Mouse (Mus musculus) layer of hippocampus, adult 2 months (tissue): ENCODE results near the gene Myh3. TPM values are rescaled to one million over a fixed set of nuclear protein-coding genes. Genes with fewer than 3 reads are reported as not detected.
A peak's percentile ranks its signal among the peaks of the same experiment; 100 is the strongest.
"Not testable (repeated sequence)": the region's sequence is repeated elsewhere in the genome, so short reads cannot be mapped to it uniquely, and the experiment has no call there.

Source experiments
- DNase-seq, 2 experiments: peaks; one replicate each; pipeline ENCODE4 v3.0.0; 2022; ENCODE audit warnings: low spot score in 2 of 2
- H3K27ac ChIP-seq: fragments of 200-600 bp; 2 replicates; pipeline ENCODE4 v1.8.1; 2022
- H3K4me3 ChIP-seq: fragments of 200-600 bp; 2 replicates; pipeline ENCODE4 v1.8.1; 2022; ENCODE audit warnings: mild to moderate bottlenecking
- CTCF ChIP-seq: fragments of 200-600 bp; conservative IDR thresholded peaks from 2 replicates; pipeline ENCODE4 v1.8.1; 2022; ENCODE audit warnings: antibody characterized with exemption, mild to moderate bottlenecking, moderate library complexity
- total RNA-seq, 2 experiments: library from RNA; stranded (reverse); gene quantifications; 2 replicates each; pipeline ENCODE4 v1.2.3; 2021

Myh3 gene
- total RNA-seq, 2 experiments from 2014 or later = 0.67 to 0.91 TPM

GRCm38 (mm10) chr11:67081125-67081649 lies 3.1 kb downstream of the Myh3 start:
- no peak overlapping the region for H3K27ac ChIP-seq
- no peak for DNase-seq
- no peak for TF ChIP-seq CTCF

GRCm38 (mm10) chr11:67082188-67082587 lies 4.1 kb downstream of the Myh3 start:
- Histone ChIP-seq H3K27ac (no peak overlapping the region), H3K4me3 (no peak overlapping the region)
- no peak for DNase-seq
- no peak for TF ChIP-seq CTCF

More at GRCm38 (mm10) chr11:67081125-67081649, 3.1 kb downstream of the Myh3 start:
- H3K4me3 ChIP-seq = no peak overlapping the region

GRCm38 (mm10) chr11:67082793-67083192 lies 4.7 kb downstream of the Myh3 start:
- H3K4me3 ChIP-seq = no peak overlapping the region
- H3K27ac ChIP-seq = no peak overlapping the region
- no peak for TF ChIP-seq CTCF
- no peak for DNase-seq

- Histone ChIP-seq H3K4me3 (no peak overlapping the region), H3K27ac (no peak overlapping the region)
- TF ChIP-seq CTCF = no peak
- DNase-seq = no peak
Observed at GRCm38 (mm10) chr11:67083239-67083638, 5.1 kb downstream of the Myh3 start.

GRCm38 (mm10) chr11:67083712-67084340 lies 5.7 kb downstream of the Myh3 start:
- H3K27ac ChIP-seq = no peak overlapping the region
- TF ChIP-seq CTCF = peak; percentile 45
- H3K4me3 ChIP-seq = no peak overlapping the region
- DNase-seq = no peak

- H3K27ac ChIP-seq = no peak overlapping the region
- DNase-seq = peak; percentile 78 to 80
- TF ChIP-seq CTCF = peak; percentile 91
- H3K4me3 ChIP-seq = no peak overlapping the region
Observed at GRCm38 (mm10) chr11:67085489-67085888, 7.4 kb downstream of the Myh3 start.

- H3K4me3 ChIP-seq = no peak overlapping the region
- TF ChIP-seq CTCF = no peak
- H3K27ac ChIP-seq = no peak overlapping the region
- DNase-seq = no peak
Observed at GRCm38 (mm10) chr11:67086467-67087164, 8.5 kb downstream of the Myh3 start.

- no peak for DNase-seq
- no peak overlapping the region for H3K27ac ChIP-seq
- no peak for TF ChIP-seq CTCF
- H3K4me3 ChIP-seq = no peak overlapping the region
Observed at GRCm38 (mm10) chr11:67087225-67087624, 9.1 kb downstream of the Myh3 start.

GRCm38 (mm10) chr11:67092354-67092753 lies 14.3 kb downstream of the Myh3 start:
- DNase-seq, H3K27ac ChIP-seq, H3K4me3 ChIP-seq: not testable (repeated sequence)

GRCm38 (mm10) chr11:67093201-67093600 lies 15.1 kb downstream of the Myh3 start:
- no peak overlapping the region for H3K4me3 ChIP-seq
- no peak overlapping the region for H3K27ac ChIP-seq
- DNase-seq = no peak
- no peak for TF ChIP-seq CTCF

GRCm38 (mm10) chr11:67093652-67094051 lies 15.6 kb downstream of the Myh3 start:
- DNase-seq = no peak
- no peak for TF ChIP-seq CTCF
- Histone ChIP-seq H3K27ac (no peak overlapping the region), H3K4me3 (no peak overlapping the region)

- TF ChIP-seq CTCF = no peak
- no peak overlapping the region for H3K27ac ChIP-seq
- no peak overlapping the region for H3K4me3 ChIP-seq
- no peak for DNase-seq
Observed at GRCm38 (mm10) chr11:67094470-67094869, 16.4 kb downstream of the Myh3 start.

GRCm38 (mm10) chr11:67097709-67098108 lies 19.6 kb downstream of the Myh3 start:
- TF ChIP-seq CTCF = no peak
- no peak for DNase-seq
- Histone ChIP-seq H3K4me3 (no peak overlapping the region), H3K27ac (peak overlapping the region; percentile 84)

- DNase-seq = peak; percentile 54 to 63
- no peak for TF ChIP-seq CTCF
- Histone ChIP-seq H3K4me3 (no peak overlapping the region), H3K27ac (peak overlapping the region; percentile 84)
Observed at GRCm38 (mm10) chr11:67098427-67098826, 20.3 kb downstream of the Myh3 start.
